Mouse (Mus musculus) limb, embryonic 14.5 days (tissue): ENCODE measurements at regions not wholly inside any gene's neighbourhood (a gene's known extent, or its start where the extent isn't known, plus 50 kb on each side); places are given as distances from the start of the nearest gene placed in this dataset.

ENCODE experiments used
- ATAC-seq: fragments of 200-750 bp; cut with Nextera tagmentation; 2 replicates; pipeline ENCODE4 v1.8.0; 2017; ENCODE audit warnings: low read depth, moderate number of reproducible peaks, moderate TSS enrichment; ENCODE audit not compliant: low FRiP score
- DNase-seq: peaks from one replicate; pipeline ENCODE4 v3.0.0-alpha.2; 2015; ENCODE audit warnings: low spot score
- H3K27ac ChIP-seq: fragments of 300-500 bp; sonication (generic); replicated peaks from 2 replicates; pipeline ENCODE4 v1.5.1; 2014; ENCODE audit warnings: low read depth, mild to moderate bottlenecking, low read length, moderate library complexity, mixed read lengths
- H3K27me3 ChIP-seq: fragments of 300-500 bp; sonication (generic); 2 replicates; pipeline ENCODE4 v1.6.1; 2014; ENCODE audit warnings: low read length, mixed read lengths; ENCODE audit not compliant: control insufficient read depth, insufficient read depth
- H3K36me3 ChIP-seq: fragments of 300-500 bp; sonication (generic); 2 replicates; pipeline ENCODE4 v1.6.1; 2014; ENCODE audit warnings: mild to moderate bottlenecking, low read length, moderate library complexity, mixed read lengths; ENCODE audit not compliant: control insufficient read depth, insufficient read depth
- H3K4me1 ChIP-seq: fragments of 300-500 bp; sonication (generic); 2 replicates; pipeline ENCODE4 v1.6.1; 2014; ENCODE audit warnings: antibody characterized with exemption, low read length, mixed read lengths; ENCODE audit not compliant: control insufficient read depth, insufficient read depth
- H3K4me2 ChIP-seq: fragments of 300-500 bp; sonication (generic); replicated peaks from 2 replicates; pipeline ENCODE4 v1.6.1; 2014; ENCODE audit warnings: low read depth, mild to moderate bottlenecking, low read length, moderate library complexity; ENCODE audit not compliant: severe bottlenecking
- H3K4me3 ChIP-seq: fragments of 300-500 bp; sonication (generic); replicated peaks from 2 replicates; pipeline ENCODE4 v1.5.1; 2014; ENCODE audit warnings: low read length
- H3K9ac ChIP-seq: fragments of 300-500 bp; sonication (generic); 2 replicates; pipeline ENCODE4 v1.6.1; 2014; ENCODE audit warnings: mild to moderate bottlenecking, low read depth, low read length, moderate library complexity; ENCODE audit not compliant: severe bottlenecking
- H3K9me3 ChIP-seq: fragments of 300-500 bp; sonication (generic); 2 replicates; pipeline ENCODE4 v1.6.1; 2016; ENCODE audit warnings: low read length; ENCODE audit not compliant: control insufficient read depth
- POLR2A ChIP-seq: fragments of 200-500 bp; IDR thresholded peaks from 2 replicates; pipeline ENCODE4 v1.8.0; 2012; ENCODE audit warnings: inconsistent platforms, mild to moderate bottlenecking, moderate library complexity, borderline replicate concordance; ENCODE audit not compliant: insufficient read depth, insufficient read length; ENCODE audit errors: extremely low read depth
- WGBS: fragments of 180-500 bp; shearing (Covaris S2); extraction: QIAGEN DNeasy Blood & Tissue Kit; methylation state at CpG from one replicate; pipeline ENCODE4 v1.1.7; 2014; 5-methylcytosine and 5-hydroxymethylcytosine counted together

- Histone ChIP-seq H3K4me1 (no peaks in the 10 kb centered on the region), H3K36me3 (no peaks in the 10 kb centered on the region), H3K4me3 (no peak overlapping the region), H3K27ac (no peak overlapping the region), H3K9me3 (no peaks in the 10 kb centered on the region), H3K4me2 (no peak overlapping the region), H3K9ac (no peak overlapping the region), H3K27me3 (no peaks in the 10 kb centered on the region)
- TF ChIP-seq POLR2A, result no peak
- WGBS, result 95% methylated on average over 3 of the region's 3 CpGs
- ATAC-seq, result no peak
- DNase-seq, result no peak
These were observed 372.4 kb downstream of the Slco6d1 start for GRCm38 (mm10) chr1:98793320-98793719.

- TF ChIP-seq POLR2A, result no peak
- no peak for DNase-seq
- H3K36me3 ChIP-seq, result no peaks in the 10 kb centered on the region
- no peak overlapping the region for H3K27ac ChIP-seq
- no peaks in the 10 kb centered on the region for H3K9me3 ChIP-seq
- H3K9ac ChIP-seq, result no peak overlapping the region
- no peaks in the 10 kb centered on the region for H3K27me3 ChIP-seq
- ATAC-seq, result no peak
- no peak overlapping the region for H3K4me3 ChIP-seq
- H3K4me1 ChIP-seq, result no peaks in the 10 kb centered on the region
- no peak overlapping the region for H3K4me2 ChIP-seq
These were observed 391.6 kb downstream of the Slco6d1 start for GRCm38 (mm10) chr1:98812543-98812942.

- Histone ChIP-seq H3K9me3 (no peaks in the 10 kb centered on the region), H3K27ac (no peak overlapping the region), H3K36me3 (no peaks in the 10 kb centered on the region), H3K4me3 (no peak overlapping the region), H3K4me1 (no peaks in the 10 kb centered on the region), H3K9ac (no peak overlapping the region), H3K27me3 (no peaks in the 10 kb centered on the region), H3K4me2 (no peak overlapping the region)
- DNase-seq, result no peak
- 95% methylated on average over 2 of the region's 2 CpGs for WGBS
- no peak for ATAC-seq
- TF ChIP-seq POLR2A, result no peak
These were observed 393.1 kb downstream of the Slco6d1 start for GRCm38 (mm10) chr1:98813990-98814389.

- Histone ChIP-seq H3K27ac (no peak overlapping the region), H3K36me3 (no peaks in the 10 kb centered on the region), H3K4me2 (no peak overlapping the region), H3K9me3 (no peaks in the 10 kb centered on the region), H3K4me3 (no peak overlapping the region), H3K4me1 (no peaks in the 10 kb centered on the region), H3K9ac (no peak overlapping the region), H3K27me3 (no peaks in the 10 kb centered on the region)
- 86% methylated on average over 2 of the region's 2 CpGs for WGBS
- no peak for TF ChIP-seq POLR2A
- DNase-seq (no peak), ATAC-seq (no peak)
These were observed 397.2 kb downstream of the Slco6d1 start for GRCm38 (mm10) chr1:98818076-98818475.

- Histone ChIP-seq H3K4me3 (no peak overlapping the region), H3K27ac (no peak overlapping the region), H3K4me1 (no peaks in the 10 kb centered on the region), H3K9ac (no peak overlapping the region), H3K36me3 (no peaks in the 10 kb centered on the region), H3K9me3 (no peaks in the 10 kb centered on the region), H3K4me2 (no peak overlapping the region), H3K27me3 (no peaks in the 10 kb centered on the region)
- 92% methylated on average over 1 of the region's 1 CpGs for WGBS
- DNase-seq (no peak), ATAC-seq (no peak)
- no peak for TF ChIP-seq POLR2A
These were observed 439.3 kb downstream of the Slco6d1 start for GRCm38 (mm10) chr1:98860236-98860635.

GRCm38 (mm10) chr1:98906260-98906659 is 485.3 kb downstream of the Slco6d1 start:
- H3K27me3 ChIP-seq, result no peaks in the 10 kb centered on the region
- no peaks in the 10 kb centered on the region for H3K4me1 ChIP-seq
- no peak for DNase-seq
- H3K4me2 ChIP-seq, result no peak overlapping the region
- H3K9me3 ChIP-seq, result no peaks in the 10 kb centered on the region
- H3K27ac ChIP-seq, result no peak overlapping the region
- 82% methylated on average over 3 of the region's 3 CpGs for WGBS
- H3K9ac ChIP-seq, result no peak overlapping the region
- no peaks in the 10 kb centered on the region for H3K36me3 ChIP-seq
- H3K4me3 ChIP-seq, result no peak overlapping the region
- no peak for ATAC-seq
- TF ChIP-seq POLR2A, result no peak
